Mouse (Mus musculus) olfactory bulb, adult 2 months (tissue): ENCODE data around the gene Trp53bp2.

Experiments used
- CTCF ChIP-seq: fragments of 200-500 bp; IDR thresholded peaks from 2 replicates; pipeline ENCODE4 v1.5.1; 2012; ENCODE audit warnings: low read depth, mild to moderate bottlenecking, low read length, moderate library complexity; ENCODE audit not compliant: insufficient read depth
- POLR2A ChIP-seq: fragments of 200-500 bp; IDR thresholded peaks from 2 replicates; pipeline ENCODE4 v1.6.1; 2012; ENCODE audit warnings: mild to moderate bottlenecking, low read depth, low read length, moderate library complexity; ENCODE audit not compliant: insufficient read depth

GRCm38 (mm10) chr1:182483910-182484274 is 74.9 kb downstream of the Trp53bp2 start:
- no peak for TF ChIP-seq CTCF
- TF ChIP-seq POLR2A = no peak
